Mouse (Mus musculus): ENCODE measurements at regions not wholly inside any gene's neighbourhood (a gene's known extent, or its start where the extent isn't known, plus 50 kb on each side); places are given as distances from the start of the nearest gene placed in this dataset.
"Not testable (repeated sequence)": the region's sequence is repeated elsewhere in the genome, so short reads cannot be mapped to it uniquely, and the experiment has no call there.

DNA sequence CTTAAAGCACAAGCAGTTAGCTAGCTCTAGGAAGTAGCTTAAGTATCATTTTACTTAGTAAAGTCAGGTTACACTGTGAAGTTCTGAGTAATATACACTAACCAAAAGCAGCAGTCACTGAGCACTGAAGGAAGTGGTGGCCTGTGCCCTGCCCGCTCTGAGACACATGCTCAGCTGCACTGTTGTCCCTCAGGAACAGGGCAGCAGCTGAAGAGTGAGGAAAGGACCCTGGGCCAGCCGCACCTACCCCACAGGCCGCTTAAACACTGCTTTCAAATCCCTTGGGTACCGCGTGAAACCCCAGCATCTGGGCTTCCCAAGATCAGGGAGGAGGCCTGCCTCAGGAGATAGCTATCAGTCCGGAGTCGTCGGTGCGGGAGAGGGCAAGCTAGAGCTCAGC lies 385.1 kb downstream of the Gm8797 start:
- not testable (repeated sequence) for DNase-seq

DNA sequence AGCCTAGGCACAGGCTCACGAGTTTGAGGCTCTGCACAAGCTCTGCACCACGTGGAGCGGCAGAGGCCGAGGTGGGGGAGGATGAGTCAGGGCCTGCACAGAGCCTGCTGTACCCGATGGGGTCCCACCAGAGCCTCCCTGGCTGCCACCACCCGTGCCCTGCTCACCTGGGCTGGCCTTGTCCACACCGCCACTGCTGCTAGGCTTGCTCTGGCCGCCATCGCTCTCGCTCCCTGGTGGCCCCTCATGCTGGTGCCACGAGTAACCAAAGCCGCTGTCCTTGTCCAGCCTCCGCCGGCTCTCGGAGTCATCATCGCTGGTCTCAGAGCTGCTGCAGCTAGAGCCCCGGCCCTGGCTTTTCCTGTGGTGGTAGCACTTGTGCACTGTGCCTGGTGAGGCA lies 386.8 kb downstream of the Gm8797 start:
- no peak for DNase-seq

DNA sequence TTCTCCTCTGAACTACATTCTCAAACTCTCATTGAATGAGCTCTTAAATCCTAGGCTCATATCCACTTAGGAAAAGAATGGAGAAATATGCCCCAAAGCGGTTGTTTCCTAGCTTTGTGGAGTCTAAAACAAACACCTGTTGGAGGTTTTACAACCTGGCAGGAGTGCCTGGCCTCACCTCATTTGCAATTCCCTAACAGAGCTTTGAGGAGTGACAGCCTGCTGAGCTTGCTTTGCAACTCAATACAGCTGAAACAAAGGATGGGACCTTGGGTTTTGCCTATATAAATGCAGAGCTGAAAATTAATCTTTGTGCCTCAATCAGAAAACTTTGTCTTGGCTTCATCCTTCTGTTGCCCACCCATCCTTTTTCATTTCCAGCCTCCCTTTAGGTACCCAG lies 423.2 kb downstream of the Gm8797 start:
- DNase-seq = no peak

GRCm38 (mm10) chr3:6182533-6182932 lies 431.9 kb downstream of the Gm8797 start:
- no peak for DNase-seq

DNA sequence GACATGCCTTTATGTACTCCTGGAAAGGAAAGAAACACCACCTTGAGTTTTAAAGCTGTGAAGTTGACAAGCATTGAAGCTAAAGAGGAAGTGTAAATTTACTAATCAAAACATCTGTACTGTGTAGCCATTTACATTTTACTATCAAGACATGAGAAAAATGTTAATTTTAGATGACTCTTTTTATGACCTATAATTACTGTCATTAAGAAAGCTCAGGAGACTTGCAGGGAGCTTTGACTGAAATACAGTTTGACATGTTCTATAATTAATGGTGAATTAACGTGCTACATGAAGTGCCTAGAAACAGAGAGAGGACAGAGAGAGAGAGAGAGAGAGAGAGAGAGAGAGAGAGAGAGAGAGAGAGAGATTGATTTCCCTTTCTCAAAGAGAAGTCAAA lies 432.8 kb downstream of the Gm8797 start:
- no peak for DNase-seq

DNA sequence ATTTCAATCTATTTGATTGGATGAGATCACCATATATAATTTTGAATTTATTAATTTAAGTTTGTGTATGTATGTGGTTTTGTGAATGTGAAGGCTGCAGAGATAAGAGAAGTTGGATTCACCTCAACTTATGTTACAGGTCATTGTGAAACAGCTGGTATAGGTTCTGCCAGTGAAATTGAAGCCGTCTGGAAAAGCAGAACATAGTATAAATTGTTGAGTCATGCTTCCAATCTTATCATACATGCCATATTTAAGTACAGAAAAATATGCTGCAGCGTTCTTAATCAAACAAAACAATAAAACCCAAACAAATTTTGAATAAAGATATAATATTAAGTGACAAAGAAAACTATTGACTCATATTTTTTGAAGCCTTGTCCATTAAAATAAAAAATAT lies 415.6 kb downstream of the 1700008P02Rik start:
- no peak for DNase-seq

DNA sequence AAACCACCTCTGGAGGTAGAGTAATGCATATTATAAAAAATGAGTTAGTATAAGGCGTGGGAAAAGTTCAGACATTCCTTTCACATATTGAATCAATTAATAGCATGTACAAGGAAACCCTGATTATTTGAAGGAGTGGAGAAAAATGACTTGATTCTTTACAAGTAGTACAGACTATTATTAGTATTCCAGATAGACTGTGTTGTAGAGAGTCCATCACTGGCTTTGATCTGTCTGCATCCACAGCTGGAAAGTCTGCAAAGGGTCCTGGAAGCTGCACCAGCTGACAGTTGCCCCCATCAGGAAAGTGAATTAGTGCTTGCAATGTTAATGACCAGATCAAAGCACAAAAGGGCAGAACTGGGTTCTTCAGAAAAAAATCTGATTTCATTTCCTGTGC lies 391.6 kb downstream of the 1700008P02Rik start:
- DNase-seq = no peak
